Mouse (Mus musculus) kidney, postnatal 4 days (tissue): Measurements from ENCODE around the gene C1ql1.
"Not testable (repeated sequence)": the region's sequence is repeated elsewhere in the genome, so short reads cannot be mapped to it uniquely, and the experiment has no call there.

ENCODE experiments used
- DNase-seq, 2 experiments: peaks; one replicate each; pipeline ENCODE4 v3.0.0; 2021; ENCODE audit warnings: mixed read lengths in 2 of 2

Gene C1ql1

DNA sequence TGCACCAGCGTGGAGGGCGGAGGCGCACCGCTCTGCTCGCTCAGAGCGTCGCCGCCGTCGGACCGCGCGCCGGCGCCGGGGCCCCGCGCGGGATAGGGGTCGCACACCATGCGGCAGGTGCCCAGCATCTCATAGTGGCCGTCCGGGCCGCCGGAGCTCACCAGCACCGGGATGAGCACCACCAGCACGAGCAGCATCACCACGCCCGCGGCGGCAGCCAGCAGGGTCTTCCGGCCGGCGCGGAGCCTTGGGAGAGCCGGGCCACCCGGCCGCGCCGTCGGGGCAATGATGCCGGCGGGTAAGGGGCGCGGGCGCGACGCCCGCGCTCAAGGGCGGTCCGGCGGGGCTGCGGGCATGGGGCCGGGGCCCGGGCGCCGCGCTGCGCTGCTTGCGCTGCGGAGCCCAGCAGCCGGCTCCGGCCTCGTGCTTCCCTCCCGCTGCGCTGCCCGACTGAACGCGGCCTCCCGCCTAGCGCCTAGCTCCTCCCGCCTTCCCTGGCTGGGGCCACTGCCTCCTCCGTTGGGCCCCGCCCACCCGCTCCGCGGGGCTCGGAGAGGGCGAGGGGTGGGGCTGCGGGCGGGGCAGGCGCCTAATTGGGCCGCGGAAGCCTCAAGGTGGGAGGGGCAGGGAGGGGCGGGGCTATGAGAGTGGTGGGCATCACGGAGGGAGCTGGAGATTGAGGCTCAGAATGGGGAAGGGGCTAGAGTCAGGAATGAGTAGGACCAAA is at the start of gene C1ql1:
Gene C1ql1 (minus strand): TSS at position 424 of the 727 bp plus-strand sequence.
- DNase-seq: peak; percentile 90 to 94

DNA sequence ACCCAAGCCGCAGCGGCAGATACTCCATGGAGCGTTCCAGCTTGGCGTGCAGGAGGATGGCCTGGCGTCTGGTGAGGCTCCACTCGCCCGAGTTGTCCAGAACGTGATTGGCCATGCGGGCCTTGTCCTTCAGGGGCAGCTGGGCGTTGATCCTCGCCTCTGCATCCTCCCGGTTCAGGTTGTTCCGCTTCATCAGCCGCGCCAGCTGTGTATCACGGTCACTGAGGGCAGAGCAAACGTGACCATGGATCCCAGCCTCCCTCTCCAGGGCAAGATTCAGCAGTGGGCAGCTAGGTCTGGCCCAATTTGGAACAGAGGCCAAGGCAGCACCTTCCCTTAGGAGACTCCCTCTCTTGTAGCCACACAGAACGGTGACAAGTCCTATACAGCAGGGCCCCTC is 48.5 kb upstream of the C1ql1 start:
- peak; percentile 45 to 56 for DNase-seq

DNA sequence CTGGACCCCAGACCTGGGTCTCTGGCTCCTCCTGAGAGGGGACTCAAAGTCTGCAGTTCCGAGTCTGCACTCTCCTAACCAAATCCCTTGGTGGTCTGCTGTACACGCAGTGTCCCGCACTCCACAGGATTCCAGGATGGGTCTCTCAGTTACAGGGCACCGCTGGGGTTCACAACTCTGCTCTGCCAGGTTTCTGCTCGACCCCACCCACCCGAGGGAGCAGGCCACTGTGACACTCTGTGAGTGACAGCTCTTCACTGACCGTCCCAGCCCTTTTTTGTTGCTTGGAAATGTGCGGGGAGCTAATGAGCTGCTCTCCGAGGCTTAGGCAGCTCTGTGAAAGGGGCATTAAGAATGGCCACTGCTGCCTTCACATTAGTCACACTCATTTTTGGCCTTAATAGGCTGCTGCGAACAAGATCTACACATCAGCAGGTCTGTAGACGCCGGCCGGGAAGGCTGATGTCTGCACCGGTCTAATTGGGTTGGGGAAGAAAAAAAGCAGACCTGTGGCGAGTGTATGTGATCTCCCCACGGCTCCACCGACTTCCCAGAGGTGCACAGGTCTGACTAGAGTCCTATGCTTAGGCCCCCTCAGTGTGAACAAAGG is 47.0 kb upstream of the C1ql1 start:
- DNase-seq: no peak

DNA sequence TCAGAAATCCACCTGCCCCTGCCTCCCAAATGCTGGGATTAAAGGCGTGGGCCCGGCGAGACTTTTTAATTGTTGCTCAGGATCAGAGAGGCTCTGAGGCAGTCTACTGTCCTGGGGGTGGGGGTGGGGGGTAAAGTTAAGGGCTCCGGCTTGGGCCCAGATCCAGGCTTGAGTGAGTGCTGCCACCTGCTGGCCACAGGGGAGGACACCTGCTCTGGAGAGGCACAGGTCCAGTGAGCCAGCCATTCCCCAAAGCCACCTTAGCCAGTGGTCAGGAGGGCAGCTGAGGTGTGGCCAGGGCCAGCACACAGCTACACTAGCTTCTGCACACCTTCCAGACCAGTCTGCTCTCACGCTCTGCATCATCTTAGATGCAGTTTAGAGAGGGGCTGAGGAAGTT is 46.5 kb upstream of the C1ql1 start:
- DNase-seq: peak; percentile 90 to 91

DNA sequence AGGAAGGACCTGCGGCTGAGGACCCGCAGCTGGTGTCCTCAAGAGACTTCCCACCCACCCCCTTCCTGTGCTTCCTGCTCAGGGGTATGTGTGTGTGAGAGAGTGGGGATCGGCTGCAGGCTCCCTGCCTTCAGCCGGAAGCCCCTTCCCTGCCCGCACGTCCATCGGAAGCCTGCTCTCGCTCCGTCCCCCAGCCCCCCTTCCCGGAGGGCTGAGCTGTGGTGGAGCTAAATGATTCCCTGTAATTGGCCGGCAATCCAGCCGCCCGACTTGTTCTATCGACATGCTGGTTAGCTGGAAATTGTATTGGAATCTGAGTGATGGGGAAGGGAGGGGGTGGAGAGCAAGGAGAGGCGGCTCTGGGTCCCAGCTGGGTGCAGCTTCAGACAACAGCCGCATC is 45.2 kb upstream of the C1ql1 start:
- DNase-seq: peak; percentile 61 to 66

DNA sequence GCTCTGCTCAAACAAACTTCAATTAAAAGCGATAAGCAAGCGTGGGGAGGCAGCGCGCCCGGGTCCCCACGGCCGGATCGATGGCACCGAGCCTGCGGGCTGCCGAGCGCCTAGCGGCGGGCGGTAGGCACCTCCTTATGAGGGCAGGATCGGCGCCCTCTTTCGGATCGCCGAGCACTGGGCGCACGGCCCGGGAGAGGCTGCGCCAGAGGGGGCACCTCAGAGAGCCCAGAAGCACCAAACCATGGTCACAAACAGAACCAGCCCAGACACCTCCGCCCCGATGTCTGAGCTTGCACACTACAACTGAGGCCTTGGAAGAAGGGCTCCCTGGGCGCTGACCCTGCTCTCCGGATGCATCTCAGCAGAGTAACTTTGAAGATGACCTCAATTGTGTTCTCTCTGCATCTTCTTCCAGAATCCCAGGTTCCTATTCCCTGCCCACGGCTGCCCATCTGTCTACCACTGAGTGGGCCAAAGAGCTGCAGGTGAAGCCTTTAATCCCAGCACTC is 43.7 kb upstream of the C1ql1 start:
- DNase-seq: peak; percentile 58 to 69

DNA sequence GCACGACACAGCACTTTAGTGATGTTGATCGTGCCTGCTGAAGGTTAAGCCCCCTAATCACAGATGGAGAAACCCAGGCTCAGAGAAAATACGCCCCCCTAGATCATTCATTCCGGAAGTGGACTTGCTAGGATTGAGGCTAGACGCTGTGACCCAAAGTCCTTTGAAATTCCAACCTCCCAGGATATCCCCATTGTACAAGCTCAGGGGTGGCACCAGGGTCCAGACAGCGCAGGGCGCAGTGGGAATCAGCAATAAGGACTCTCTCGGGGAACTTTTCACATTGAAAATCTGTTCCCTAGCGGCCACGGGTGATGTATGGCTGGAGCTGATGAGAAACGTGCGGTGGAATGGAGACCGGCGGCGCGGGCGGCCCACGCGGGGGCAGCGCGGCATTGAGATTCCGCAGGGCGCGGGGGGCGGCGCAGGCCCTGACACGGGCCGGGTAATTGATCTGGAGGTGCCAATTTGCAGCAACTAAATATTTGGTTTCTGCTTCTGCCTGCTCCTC is 43.2 kb upstream of the C1ql1 start:
- DNase-seq: peak; percentile 27 to 56

DNA sequence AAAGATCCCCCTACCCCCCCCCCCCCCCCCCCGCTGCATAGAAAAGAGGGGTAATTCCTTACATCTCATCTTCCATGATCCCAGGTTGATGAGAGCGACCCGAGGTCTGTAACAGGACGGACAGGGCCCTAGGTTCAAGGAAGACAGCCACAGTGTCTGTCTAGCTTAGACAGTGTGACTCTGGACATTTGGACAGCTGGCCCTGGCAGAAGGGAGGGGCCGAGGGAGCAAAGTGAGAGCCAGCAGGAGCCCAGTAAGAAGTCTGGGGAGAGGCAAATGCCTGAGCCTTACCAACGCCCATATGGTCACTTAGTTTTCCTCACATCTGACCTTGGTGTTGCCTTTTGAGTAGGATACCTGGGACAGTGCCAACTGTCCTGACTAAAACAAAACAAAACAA is 38.7 kb upstream of the C1ql1 start:
- no peak for DNase-seq

DNA sequence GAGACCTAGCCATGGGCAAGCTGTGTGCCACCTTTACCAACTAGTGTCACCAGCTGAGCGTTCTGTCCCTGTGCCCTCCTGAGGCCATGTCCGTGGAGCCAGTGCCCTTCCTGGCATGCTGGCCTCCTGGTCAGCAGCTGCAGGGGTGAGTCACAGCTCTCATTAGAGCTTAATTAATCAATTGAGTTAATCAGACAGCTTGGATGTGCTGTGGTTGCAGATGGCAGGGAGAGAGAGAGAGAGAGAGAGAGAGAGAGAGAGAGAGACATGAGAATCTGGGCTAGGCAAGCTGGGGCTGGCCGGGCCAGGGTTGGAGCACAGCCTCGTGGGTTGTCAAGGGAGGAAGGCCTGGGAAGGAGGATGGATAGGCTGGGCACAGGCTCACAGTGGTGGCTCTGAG is 38.1 kb upstream of the C1ql1 start:
- DNase-seq: no peak

DNA sequence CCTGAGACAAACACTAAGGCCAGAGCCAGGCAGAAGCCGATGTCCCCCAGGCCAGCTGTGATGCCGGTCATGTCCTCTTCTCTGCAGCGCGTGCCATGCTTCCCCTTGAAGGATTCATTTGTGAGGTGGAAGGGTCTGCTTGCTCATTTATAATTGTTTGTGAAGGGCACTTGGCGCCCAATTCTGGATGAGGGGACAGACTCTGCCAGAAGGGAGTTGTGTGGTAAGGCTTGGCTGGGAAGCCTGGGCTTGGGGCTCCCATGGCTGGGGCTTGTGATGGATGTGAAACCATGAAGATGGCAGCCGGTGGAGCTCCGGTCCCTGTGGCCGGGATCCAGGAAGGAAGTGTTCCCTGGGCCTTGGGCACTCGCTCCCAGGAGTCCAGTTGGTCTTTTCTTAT is 37.6 kb upstream of the C1ql1 start:
- DNase-seq: no peak

DNA sequence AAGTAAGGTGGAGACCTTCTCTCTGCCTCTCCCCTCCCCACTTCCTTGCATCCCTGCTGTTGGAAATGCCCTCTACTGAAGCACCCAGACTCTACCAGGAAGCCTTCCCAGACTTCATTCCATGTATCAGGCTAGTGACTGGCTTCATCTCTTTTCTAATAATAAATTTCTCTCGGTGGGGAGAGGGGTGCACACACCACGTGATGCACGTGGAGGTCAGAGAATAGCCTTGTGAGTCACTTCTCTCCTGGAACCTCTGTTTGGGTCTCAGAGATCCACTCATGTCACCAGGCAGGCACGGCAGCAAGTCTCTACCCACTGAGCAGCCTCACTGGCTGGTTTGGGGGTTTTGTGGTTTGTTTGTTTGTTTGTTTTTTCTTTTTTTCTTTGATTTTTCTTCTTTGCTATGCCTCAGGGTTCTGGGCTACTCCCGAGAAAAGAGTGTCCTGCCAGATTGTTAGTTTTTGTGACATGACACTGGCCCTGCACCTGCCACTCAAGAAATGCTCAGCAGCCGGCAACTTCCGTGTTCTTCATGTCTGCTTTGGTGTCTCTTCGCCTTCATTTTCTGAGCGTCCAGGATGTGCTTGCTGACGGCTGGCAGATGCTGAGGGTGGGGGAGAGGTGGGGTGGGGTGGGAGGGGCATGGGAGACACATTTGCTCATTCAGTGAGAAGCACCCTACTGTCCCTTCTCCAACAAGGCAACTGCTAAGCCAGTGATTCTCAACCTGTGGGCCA is 34.8 kb upstream of the C1ql1 start:
- no peak for DNase-seq

DNA sequence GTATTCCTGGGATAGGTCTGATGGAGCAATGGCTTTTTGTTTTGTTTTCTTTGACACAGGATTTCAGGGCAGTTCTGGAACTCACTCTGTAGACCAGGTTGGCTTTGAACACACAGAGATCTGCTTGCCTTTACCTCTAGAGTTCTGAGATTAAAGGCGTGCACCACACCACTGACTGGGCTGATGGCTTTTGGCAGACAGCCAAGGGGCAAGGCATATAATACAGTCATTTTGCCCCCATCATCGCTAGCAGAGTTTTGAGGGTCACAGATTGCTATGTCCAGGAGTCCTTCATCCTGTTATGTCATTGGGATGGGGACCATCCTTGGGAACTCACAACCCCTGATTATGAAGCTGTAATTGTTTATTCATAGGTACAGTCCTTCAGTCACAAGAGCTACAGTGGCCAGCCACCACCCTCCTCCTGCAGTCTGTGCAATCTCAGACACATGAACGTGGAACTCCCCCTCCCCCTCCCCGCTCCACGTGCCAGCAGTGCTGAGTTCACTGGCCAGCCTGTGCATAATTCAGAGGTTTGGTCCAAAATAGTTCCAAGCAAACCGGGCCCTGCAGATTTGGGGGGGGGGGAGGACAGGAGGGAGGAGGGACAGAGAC is 31.7 kb upstream of the C1ql1 start:
- no peak for DNase-seq

DNA sequence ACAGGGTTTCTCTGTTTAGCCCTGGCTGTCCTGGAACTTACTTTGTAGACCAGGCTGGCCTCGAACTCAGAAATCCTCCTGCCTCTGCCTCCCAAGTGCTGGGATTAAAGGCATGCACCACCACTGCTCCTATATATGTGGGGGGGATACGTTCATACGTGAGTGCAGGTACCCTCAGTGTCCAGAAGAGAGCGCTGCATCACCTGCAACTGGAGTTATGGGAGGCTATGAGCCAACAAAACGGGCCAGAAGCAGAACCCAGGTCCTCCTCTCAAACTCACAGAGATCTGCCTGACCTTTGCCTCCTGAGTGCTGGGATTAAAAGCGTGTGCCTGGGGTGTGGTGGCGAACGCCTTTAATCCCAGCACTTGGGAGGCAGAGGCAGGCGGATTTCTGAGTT is 29.5 kb upstream of the C1ql1 start:
- not testable (repeated sequence) for DNase-seq

DNA sequence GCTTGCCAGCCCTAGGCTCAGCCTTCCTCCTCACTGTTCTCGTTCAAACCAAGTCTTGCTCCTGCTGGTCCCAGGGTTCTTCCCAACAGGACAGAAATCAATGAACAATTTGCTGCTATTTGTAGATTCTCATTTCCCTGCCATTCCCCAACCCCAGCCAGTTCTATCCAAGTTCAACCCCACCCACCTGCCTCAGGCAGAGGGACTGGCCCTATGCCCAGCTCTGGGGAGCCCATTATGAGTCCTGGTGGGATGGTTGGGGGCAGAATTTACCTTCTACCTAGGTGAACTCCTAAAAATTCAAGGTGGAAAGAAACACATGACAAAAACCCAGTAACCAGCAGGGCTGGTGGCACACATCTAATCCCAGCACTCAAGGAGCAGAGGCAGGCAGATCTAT is 25.8 kb upstream of the C1ql1 start:
- DNase-seq: no peak

DNA sequence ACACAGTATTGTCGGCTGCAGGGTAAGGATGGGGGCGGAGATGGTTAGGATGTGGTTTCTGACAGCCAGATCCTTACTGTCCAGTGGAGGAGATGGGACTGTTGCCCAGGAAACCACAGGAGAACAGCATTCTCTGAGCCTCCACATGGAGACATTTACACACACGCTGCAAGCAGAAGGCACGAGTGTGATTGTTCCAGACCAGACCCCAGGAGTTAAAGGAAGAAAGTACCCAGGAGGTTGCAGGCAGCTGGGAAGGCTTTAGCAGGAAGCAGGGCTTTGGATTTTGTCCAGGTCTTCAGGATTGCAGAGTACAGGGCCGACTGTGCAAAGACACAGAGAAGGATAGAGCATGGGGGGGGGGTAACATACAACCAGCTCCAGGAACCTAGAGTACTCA is 25.1 kb upstream of the C1ql1 start:
- no peak for DNase-seq

DNA sequence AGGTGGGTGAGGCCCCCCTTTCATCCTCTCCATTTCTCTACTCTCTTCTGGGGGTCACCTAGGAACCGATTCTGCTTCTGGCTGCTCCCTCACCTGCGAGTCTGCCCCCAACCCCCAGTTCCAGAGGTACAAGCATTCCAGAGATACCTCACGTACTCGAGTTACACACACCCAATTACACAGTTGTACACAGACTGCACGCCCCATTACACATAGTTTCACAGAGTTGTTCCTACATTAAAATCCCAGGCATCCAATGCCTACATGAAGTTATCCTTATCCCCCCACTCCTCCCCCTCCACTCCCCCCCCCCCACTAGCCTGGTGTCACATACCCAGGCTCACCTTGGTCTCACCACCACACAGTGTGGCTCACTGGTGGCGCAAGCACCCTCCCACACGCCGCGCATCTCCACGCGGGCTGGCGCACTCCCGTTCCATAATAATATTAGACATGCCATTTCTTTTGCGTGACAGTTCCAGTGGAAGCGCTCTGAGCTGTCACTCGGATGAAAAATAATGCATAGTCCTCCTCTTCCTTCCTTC is 18.1 kb upstream of the C1ql1 start:
- peak in 1 of 2 experiments; percentile 22 for DNase-seq

DNA sequence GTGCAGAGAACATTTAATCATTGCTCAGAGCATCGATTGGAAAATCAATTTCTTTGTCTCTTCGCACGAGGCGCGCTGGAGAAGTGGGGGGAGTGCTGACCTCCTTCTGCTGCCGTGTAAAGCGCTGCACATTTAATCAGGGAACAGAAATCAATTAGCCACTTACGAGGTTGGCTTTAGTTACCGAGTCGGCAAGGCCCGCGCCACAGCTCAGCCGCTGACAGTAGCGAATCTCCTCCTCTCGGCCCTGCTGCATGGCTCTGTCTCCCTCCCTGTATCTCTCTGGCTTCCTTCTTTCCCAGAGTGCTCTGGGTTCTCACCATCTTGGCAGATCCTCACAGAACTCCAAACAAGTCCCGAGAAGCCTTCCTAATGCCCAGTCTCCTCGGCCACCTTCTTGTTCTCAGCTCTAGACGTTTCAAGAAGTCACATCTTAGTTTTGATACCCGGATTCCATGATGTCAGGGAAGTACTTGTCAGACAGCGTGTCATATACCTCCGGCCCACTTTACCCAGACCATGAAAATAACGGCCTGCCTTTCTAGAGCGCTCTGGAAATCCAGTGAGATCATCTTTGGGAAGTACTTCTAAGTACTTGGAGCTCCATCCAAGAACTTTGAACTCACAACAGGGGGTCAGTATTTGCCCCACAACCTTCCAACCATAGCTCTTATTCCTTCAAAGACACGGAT is 17.5 kb upstream of the C1ql1 start:
- DNase-seq: peak in 1 of 2 experiments; percentile 27

DNA sequence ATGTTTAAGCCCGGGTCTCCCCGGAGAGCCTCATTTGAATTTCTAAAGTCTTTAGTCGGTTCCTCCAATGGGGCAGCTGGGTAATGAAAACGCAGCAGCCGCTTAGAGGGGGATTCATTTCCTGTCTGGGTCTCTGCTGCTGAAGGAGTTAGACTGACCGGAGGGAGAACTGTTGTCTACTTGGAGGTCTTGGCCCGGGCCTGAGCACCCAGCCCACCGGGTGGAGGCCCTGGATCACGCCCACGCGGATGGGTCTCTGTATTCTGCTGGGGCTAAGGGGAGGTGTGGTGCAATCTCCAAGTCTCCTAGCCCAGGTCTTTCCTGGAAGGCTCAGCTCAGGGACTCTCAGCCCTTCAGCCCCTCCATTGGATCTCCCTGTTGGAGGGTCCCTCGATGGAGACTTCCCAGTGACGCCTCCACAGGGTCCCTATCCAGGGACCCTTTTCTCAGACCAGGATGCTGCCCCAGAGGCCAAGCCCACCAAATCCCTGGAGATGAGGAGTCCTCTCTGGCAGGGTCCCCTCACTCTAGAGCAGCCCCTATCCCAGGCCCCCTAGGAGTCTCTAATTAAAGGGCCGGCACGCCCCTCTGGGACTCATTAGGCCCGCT is 16.9 kb upstream of the C1ql1 start:
- DNase-seq: peak in 1 of 2 experiments; percentile 27

DNA sequence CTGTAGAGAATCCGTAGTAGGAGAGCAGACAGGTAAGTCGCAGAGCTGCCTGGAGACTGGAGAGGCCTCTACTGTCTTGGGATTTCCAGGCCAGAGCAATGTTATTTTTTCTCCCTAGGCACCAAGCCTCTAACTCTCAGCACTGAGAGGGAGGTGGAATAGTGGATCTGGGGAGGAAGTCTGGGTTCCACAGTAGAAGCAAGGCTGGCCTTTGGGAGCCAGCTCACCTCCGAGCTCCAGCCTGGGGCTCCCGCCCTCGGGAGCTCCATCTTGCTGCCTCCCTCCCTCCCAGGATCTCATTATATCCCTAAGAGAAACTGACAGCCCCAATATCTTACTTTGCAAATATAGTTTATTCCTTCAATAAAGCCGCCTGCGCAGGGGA is 16.4 kb upstream of the C1ql1 start:
- DNase-seq: no peak

DNA sequence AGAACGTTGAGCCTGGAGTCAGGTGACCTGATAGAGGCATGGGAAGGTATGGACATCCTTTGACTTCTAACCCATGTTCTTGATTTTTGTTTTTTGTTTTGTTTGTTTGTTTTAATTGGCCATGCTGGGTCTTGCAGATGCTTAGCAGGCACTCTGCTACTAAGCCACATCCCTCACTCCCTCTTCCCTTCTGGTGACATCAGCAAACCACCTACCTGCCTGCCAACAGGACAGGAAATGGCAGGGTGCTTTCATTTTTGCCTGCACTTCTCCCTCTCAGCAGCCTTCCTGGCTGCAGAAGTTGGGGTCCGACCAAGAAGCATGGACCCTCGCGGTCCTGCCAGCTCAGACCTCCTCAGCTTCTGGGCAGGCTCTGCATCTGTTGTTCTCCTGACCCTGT is 14.6 kb upstream of the C1ql1 start:
- no peak for DNase-seq

DNA sequence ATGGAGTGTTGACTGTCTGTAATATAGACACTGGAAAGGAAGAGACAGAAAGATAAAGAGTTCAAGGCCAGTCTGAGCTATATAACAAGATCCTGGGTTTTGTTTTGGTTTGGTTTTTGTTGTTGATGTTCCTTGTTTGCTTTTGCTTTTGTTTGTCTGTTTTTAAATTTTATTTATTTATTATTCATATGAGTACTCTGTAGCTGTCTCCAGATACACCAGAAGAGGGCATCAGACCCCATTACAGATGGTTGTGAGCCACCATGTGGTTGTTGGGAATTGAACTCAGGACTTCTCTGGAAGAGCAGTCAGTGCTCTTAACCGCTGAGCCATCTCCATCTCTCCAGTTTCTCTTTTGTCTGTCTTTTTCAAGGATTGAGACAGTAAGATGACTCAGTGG is 12.4 kb upstream of the C1ql1 start:
- DNase-seq: no peak

DNA sequence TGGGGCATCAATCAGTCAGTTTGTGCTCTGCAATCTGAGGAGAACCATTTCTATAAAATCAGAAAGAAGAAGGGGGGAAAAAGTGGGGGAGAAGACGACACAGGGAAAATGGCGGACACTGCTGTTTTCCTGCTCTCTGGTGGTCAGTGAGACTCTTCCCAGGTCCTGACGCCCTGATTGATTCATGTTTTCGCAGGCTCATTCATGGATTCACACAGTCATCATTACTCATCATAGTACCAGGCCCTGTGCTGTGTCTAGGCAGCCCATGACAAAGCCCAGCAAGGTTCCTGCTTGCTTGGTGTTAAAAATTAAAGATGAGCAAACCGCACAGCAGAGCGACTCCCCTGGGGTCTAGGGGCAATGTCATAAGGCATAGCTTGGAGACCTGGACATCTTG is 11.9 kb upstream of the C1ql1 start:
- no peak for DNase-seq
